Mouse (Mus musculus) thymus, adult 2 months (tissue): Measurements from ENCODE around the gene Myl6b.

Experiments used
- CTCF ChIP-seq: fragments of 200-500 bp; IDR thresholded peaks from 2 replicates; pipeline ENCODE4 v1.5.1; 2012; ENCODE audit warnings: mild to moderate bottlenecking, control low read depth, low read length, moderate library complexity, borderline replicate concordance; ENCODE audit not compliant: control insufficient read depth, poor library complexity, insufficient read depth; ENCODE audit errors: extremely low read depth
- POLR2A ChIP-seq: fragments of 200-500 bp; IDR thresholded peaks from 2 replicates; pipeline ENCODE4 v1.6.1; 2012; ENCODE audit warnings: mild to moderate bottlenecking, low read length, control low read depth, moderate library complexity; ENCODE audit not compliant: control insufficient read depth, poor library complexity, insufficient read depth; ENCODE audit errors: extremely low read depth

DNA sequence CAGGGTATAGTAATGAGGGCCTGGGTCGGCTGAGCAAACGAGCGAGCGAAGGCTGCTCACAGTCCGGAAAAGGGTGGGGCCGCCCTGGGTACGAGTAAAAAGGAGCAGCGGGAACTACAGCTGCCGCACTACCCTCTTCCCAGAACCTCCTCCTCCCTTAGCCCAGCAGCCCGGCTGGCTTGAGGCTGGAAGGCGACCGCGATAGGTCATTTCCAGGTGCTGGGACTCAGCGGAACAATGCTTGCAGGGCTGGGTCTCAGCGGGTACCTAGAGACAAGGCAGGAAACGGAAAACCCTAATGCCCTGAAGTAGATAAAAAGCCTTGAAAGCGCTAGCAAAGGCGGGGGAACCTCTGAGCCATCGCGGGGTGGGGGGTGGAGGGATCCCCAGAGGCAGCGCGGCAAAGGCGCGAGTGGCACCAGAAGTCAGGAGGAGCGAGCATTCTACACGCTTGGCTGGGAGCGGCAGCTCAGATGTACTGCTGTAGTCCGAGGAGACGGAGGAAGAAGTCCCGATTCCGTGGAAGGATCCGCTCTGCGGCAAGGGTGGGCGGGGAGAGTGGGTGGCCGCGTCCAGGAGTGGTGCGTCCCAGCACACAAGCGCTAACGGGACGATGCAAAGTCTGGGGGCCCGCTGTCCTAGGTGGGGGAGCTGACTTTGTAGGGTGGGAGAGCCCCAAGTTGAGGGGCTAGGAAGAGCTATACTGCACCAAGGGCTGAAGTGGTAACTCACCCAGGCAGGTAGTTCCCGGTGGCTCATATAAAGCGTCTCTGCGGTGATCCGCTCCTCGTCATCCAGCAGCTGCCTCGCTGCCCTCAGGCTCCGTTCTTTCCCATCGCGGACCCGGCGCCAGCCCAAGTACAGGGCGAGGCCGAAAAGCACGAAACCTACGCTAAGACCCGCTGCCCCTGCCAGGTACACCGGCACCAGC lies 26.5 kb upstream of the Myl6b start:
- TF ChIP-seq CTCF (0 out of 2 replicates have a peak, but pooled peaks have one; percentile 30), POLR2A (peak; percentile 17; the same call in 1 of the 2 replicates)
